Mouse (Mus musculus) mammary gland, adult 2 months (tissue): ENCODE measurements around the gene Adamts5. TPM values are rescaled to one million over a fixed set of nuclear protein-coding genes. Genes with fewer than 3 reads are reported as not detected.

ENCODE experiments used
- polyA plus RNA-seq: library from polyadenylated mRNA; depleted of rRNA; stranded (reverse); fragments of >200 nt; gene quantifications from 2 replicates; pipeline ENCODE4 v1.2.3, GENCODE M21; 2012; ENCODE audit warnings: low replicate concordance; rRNA removed

The Adamts5 gene
- 14.0 and 15.7 TPM in 2 replicates for polyA plus RNA-seq

GRCm38 (mm10) chr16:85901581-85901910 lies at the start of gene Adamts5:
Adamts5 (minus strand) TSS chr16:85901828.

Other genes starting within 250 kb of the Adamts5 start
- 18.5 and 30.2 TPM in 2 replicates for gene Adamts1, start 98.7 kb downstream of the Adamts5 start, polyA plus RNA-seq